Mouse (Mus musculus) liver, adult 2 months (tissue): ENCODE measurements around the gene Etfb. TPM values are rescaled to one million over a fixed set of nuclear protein-coding genes. Genes with fewer than 3 reads are reported as not detected.
"Not testable (repeated sequence)": the region's sequence is repeated elsewhere in the genome, so short reads cannot be mapped to it uniquely, and the experiment has no call there.

Source experiments
- DNase-seq: peaks from one replicate; pipeline ENCODE4 v3.0.0-alpha.2; 2011; ENCODE audit warnings: low read depth, low spot score; ENCODE audit errors: extremely low read depth
- H3K27ac ChIP-seq: fragments of 200-500 bp; replicated peaks from 2 replicates; pipeline ENCODE4 v1.5.1; 2012; ENCODE audit warnings: low read depth, mild to moderate bottlenecking, control low read depth, inconsistent platforms, low read length; ENCODE audit not compliant: insufficient read depth
- H3K27me3 ChIP-seq: fragments of 200-500 bp; 2 replicates; pipeline ENCODE4 v1.6.1; 2012; ENCODE audit warnings: mild to moderate bottlenecking, moderate library complexity, low read length, inconsistent platforms; ENCODE audit not compliant: control insufficient read depth, insufficient read depth
- H3K36me3 ChIP-seq: fragments of 200-500 bp; 2 replicates; pipeline ENCODE4 v1.6.1; 2012; ENCODE audit warnings: low read length, inconsistent platforms; ENCODE audit not compliant: control insufficient read depth, insufficient read depth
- H3K4me1 ChIP-seq: fragments of 200-500 bp; 2 replicates; pipeline ENCODE4 v1.6.1; 2011; ENCODE audit warnings: low read length; ENCODE audit not compliant: control insufficient read depth, insufficient read depth
- H3K4me3 ChIP-seq: fragments of 200-500 bp; 2 replicates; pipeline ENCODE4 v1.5.1; 2011; ENCODE audit warnings: low read depth, mild to moderate bottlenecking, control low read depth, low read length, moderate library complexity; ENCODE audit not compliant: insufficient read depth
- H3K79me2 ChIP-seq: fragments of 200-500 bp; 2 replicates; pipeline ENCODE4 v1.6.1; 2012; ENCODE audit warnings: inconsistent platforms, mild to moderate bottlenecking, low read length, moderate library complexity; ENCODE audit not compliant: control insufficient read depth, insufficient read depth
- H3K9ac ChIP-seq: fragments of 200-500 bp; 2 replicates; pipeline ENCODE4 v1.6.1; 2012; ENCODE audit warnings: low read depth, mild to moderate bottlenecking, control low read depth, inconsistent platforms, low read length
- CTCF ChIP-seq: fragments of 200-500 bp; IDR thresholded peaks from 2 replicates; pipeline ENCODE4 v1.5.1; 2011; ENCODE audit warnings: low read depth, low read length, control low read depth
- POLR2A ChIP-seq: fragments of 200-500 bp; IDR thresholded peaks from 2 replicates; pipeline ENCODE4 v1.6.1; 2011; ENCODE audit warnings: low read length, control low read depth; ENCODE audit not compliant: insufficient read depth; ENCODE audit errors: extremely low read depth
- WGBS: fragments of 180-500 bp; shearing (Covaris S2); methylation state at CpG from one replicate; pipeline ENCODE4 v1.1.7; 2018; 5-methylcytosine and 5-hydroxymethylcytosine counted together
- polyA plus RNA-seq: library from polyadenylated mRNA; depleted of rRNA; stranded (reverse); fragments of >200 nt; gene quantifications from 2 replicates; pipeline ENCODE4 v1.2.3, GENCODE M21; 2012; rRNA removed
- total RNA-seq: library from RNA; depleted of rRNA; stranded (reverse); fragments of >200 nt; gene quantifications from 2 replicates; pipeline ENCODE4 v1.2.3, GENCODE M21; 2014; rRNA removed

Gene Etfb
- total RNA-seq, result 473 and 572 TPM in 2 replicates
- 330 and 416 TPM in 2 replicates for polyA plus RNA-seq

- no peak for TF ChIP-seq CTCF
- TF ChIP-seq POLR2A, result peak; percentile 97
- DNase-seq, result peak; percentile 94
- WGBS, result under 1% methylated on average over 27 of the region's 27 CpGs
- H3K79me2 ChIP-seq, result peaks cover 25% of the 10 kb centered on the region; the same call in 1 of the 2 replicates
- H3K9ac ChIP-seq, result peak within 1 kb of the TSS; percentile 76
- peaks cover 29% of the 10 kb centered on the region for H3K4me1 ChIP-seq
- H3K4me3 ChIP-seq, result peak within 1 kb of the TSS; percentile 58
- no peaks in the 10 kb centered on the region; the same call in 1 of the 2 replicates for H3K36me3 ChIP-seq
- no peaks in the 10 kb centered on the region for H3K27me3 ChIP-seq
- peak within 1 kb of the TSS; percentile 97 for H3K27ac ChIP-seq
Observed at GRCm38 (mm10) chr7:43443917-43444293, at the start of gene Etfb, which contains the start of gene Gm45233. TSS of gene Etfb (plus strand) at chr7:43444083. TSS of gene Gm45233 (plus strand) at chr7:43444128.

- TF ChIP-seq POLR2A (no peak), CTCF (no peak)
- H3K4me3 ChIP-seq, result no peak overlapping the region
- WGBS, result 93% methylated on average over 2 of the region's 2 CpGs
Observed at GRCm38 (mm10) chr7:43399501-43399900, 44.4 kb upstream of the Etfb start.

DNA sequence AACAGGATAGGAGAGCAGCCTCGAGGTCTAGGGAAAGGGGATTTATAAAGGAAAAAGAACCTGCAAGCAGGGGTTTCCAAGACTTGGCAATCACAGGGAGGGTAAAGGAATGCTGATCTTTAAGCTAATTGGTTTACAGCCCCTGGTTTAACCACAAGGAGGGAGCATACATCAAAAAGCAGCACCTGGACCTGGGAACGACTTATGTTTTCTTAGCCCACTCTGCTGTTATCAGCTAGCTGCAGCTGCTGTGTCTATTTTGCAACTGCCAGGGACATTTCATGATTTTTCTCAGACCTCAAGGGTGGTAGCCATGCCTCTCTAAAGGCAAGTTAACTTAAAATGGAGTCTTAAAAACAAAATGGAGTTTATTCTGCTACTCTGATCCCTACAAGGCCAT lies 41.2 kb upstream of the Etfb start:
- TF ChIP-seq CTCF (no peak), POLR2A (no peak)
- no peaks in the 10 kb centered on the region for H3K4me1 ChIP-seq
- peaks cover 2% of the 10 kb centered on the region; the same call in 1 of the 2 replicates for H3K27me3 ChIP-seq
- H3K36me3 ChIP-seq, result no peaks in the 10 kb centered on the region
- H3K9ac ChIP-seq, result no peak overlapping the region
- 33% methylated on average over 2 of the region's 2 CpGs for WGBS
- no peak for DNase-seq
- no peak overlapping the region for H3K4me3 ChIP-seq
- H3K79me2 ChIP-seq, result no peaks in the 10 kb centered on the region
- no peak overlapping the region for H3K27ac ChIP-seq

More at GRCm38 (mm10) chr7:43399501-43399900, 44.4 kb upstream of the Etfb start:
- no peak for DNase-seq
- Histone ChIP-seq H3K79me2 (no peaks in the 10 kb centered on the region), H3K27ac (no peak overlapping the region), H3K36me3 (no peaks in the 10 kb centered on the region), H3K4me1 (no peaks in the 10 kb centered on the region), H3K27me3 (no peaks in the 10 kb centered on the region), H3K9ac (no peak overlapping the region)

DNA sequence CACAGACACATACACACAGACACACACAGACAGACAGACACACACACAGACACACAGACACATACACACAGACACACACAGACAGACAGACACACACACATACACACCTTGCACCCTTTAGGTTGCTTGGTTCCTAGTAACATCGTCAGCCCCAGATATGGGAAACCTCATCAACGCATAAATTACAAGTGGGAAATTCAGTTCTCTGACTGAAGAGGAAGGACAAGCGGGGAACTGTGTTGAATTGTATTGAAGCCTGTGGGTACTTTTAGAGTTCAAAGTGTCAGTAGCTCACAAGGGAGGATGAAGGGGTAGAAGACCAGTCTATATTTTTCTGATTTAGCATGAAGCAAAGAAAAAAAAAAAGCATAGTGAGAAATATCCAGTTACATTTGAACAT lies 36.3 kb upstream of the Etfb start:
- no peak overlapping the region for H3K27ac ChIP-seq
- no peaks in the 10 kb centered on the region for H3K36me3 ChIP-seq
- no peak overlapping the region for H3K4me3 ChIP-seq
- no peak for TF ChIP-seq POLR2A
- TF ChIP-seq CTCF, result no peak
- H3K4me1 ChIP-seq, result no peaks in the 10 kb centered on the region
- no peak overlapping the region for H3K9ac ChIP-seq
- peaks cover 2% of the 10 kb centered on the region; the same call in 1 of the 2 replicates for H3K27me3 ChIP-seq
- H3K79me2 ChIP-seq, result no peaks in the 10 kb centered on the region
- DNase-seq, result no peak
- 73% methylated on average over 3 of the region's 3 CpGs for WGBS

- no peaks in the 10 kb centered on the region for H3K79me2 ChIP-seq
- H3K27me3 ChIP-seq, result peaks cover 2% of the 10 kb centered on the region; the same call in 1 of the 2 replicates
- no peak within 1 kb of the TSS for H3K4me3 ChIP-seq
- WGBS, result 70% methylated on average over 4 of the region's 4 CpGs
- H3K36me3 ChIP-seq, result no peaks in the 10 kb centered on the region
- TF ChIP-seq CTCF (no peak), POLR2A (no peak)
- no peaks in the 10 kb centered on the region for H3K4me1 ChIP-seq
- no peak within 1 kb of the TSS for H3K27ac ChIP-seq
- no peak within 1 kb of the TSS for H3K9ac ChIP-seq
- no peak for DNase-seq
Observed at GRCm38 (mm10) chr7:43408131-43408553, 35.7 kb upstream of the Etfb start, which contains the start of gene Siglecg. TSS of gene Siglecg (plus strand) at chr7:43408204.

GRCm38 (mm10) chr7:43409084-43409483 lies 34.8 kb upstream of the Etfb start:
- no peak for DNase-seq
- H3K27ac ChIP-seq, result no peak overlapping the region
- WGBS, result 68% methylated on average over 3 of the region's 3 CpGs
- peaks cover 2% of the 10 kb centered on the region; the same call in 1 of the 2 replicates for H3K27me3 ChIP-seq
- H3K79me2 ChIP-seq, result no peaks in the 10 kb centered on the region
- no peak for TF ChIP-seq POLR2A
- TF ChIP-seq CTCF, result no peak
- no peak overlapping the region for H3K4me3 ChIP-seq
- no peaks in the 10 kb centered on the region for H3K36me3 ChIP-seq
- H3K4me1 ChIP-seq, result no peaks in the 10 kb centered on the region
- no peak overlapping the region for H3K9ac ChIP-seq

GRCm38 (mm10) chr7:43411724-43412123 lies 32.2 kb upstream of the Etfb start:
- WGBS, result 55% methylated on average over 4 of the region's 4 CpGs
- H3K27ac ChIP-seq, result not testable (repeated sequence)

More at GRCm38 (mm10) chr7:43411724-43412123, 32.2 kb upstream of the Etfb start:
- H3K27me3 ChIP-seq, DNase-seq, H3K4me3 ChIP-seq, H3K79me2 ChIP-seq, H3K9ac ChIP-seq, H3K36me3 ChIP-seq, H3K4me1 ChIP-seq: not testable (repeated sequence)
